Mouse (Mus musculus) mouse trophoblast stem cell (cell line): ENCODE results near the gene Zfp954.

ENCODE experiments used
- in situ Hi-C, 2 experiments: fragments of 300-500 bp; cut with MseI, MboI; formaldehyde crosslinking; loops; 2 replicates in 1 of 2; 3 replicates in 1 of 2; pipeline ENCODE4 v1.15.1; 2025

The Zfp954 gene

DNA sequence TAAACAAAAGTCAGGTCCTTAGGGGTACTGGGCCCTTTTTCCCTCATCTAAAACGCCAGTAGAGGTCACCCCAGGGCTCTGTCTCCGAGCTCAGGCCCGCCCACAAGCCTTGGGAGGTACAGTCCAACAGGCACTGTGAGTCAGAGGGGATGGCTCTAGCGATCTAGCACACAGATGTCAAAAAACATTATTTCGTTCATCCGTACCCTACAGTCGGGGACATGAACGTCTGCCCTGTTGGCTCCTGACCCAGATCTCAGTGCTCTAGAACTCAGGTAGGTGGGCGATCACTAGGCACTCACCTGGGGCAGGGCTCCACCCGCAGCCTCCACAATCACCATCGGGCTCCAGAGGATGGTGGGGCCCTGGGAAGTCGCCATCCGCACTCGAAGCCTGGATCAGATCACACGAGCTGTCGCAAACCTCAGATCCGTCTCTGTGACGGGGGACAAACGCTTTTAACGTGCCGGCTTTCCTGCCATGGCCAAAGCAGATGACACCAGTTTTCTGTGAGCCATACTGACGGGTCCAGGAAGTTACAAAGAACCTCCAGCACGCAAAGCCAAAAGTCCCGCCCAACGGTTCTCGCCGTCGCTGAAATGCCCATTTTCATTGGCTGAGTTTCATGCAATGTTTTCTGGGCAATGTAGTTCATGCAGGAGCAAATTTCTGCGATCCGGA lies at the start of gene Zfp954:
TSS of gene Zfp954 (minus strand) at position 568 of the 681 bp plus-strand sequence.
- in situ Hi-C loops = loop anchor here in 1 of 2 experiments (10.0 kb wide), 1 partner anchor 54 kb away; the partner anchor contains the start of gene Zfp418

DNA sequence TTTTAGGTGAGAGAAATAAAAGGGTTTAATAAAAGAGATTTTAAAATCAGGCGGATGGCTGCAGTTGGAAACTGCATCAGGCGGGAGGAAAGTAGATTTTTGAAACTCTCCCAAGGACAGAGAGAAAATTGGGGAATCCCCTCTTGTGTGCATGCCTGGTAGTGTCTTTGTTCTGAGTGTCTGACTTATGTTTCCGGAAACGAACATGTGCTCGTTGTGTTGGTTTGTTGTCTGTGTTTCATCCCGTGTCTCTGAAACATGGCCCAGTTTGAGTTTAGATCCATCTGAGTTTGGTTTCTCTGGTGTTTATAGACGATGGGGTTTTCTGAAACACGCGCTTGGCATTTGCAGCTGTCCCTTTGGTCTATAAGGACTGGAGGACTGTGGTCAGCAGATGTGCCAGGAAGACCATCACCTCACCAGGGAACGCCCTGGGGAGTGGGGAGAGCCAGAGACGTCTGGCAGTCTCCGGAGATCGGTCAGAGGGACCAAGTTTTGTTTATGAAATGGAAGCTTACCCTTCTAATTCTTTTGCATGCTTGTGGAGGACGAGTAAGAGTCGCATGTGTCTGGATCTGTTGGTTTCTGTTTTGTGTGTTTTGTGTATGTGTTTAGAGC lies 24.8 kb upstream of the Zfp954 start:
- in situ Hi-C loops = no loop called here

DNA sequence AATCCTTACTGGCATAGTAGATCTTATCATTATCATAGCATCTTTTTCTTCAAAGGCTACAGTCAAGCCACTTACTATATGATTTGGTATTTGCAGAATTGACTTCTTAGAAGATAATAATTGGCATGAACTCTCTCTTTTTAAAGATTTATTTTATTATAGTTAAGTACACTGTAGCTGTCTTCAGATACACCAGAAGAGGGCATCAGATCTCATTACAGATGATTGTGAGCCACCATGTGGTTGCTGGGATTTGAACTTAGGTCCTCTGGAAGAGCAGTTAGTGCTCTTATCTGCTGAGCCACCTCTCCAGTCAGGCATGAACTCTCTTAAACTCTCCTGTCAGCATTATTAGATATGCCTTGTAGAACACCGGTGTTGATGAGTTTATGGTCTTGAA lies 22.9 kb upstream of the Zfp954 start:
- in situ Hi-C loops = no loop called here

DNA sequence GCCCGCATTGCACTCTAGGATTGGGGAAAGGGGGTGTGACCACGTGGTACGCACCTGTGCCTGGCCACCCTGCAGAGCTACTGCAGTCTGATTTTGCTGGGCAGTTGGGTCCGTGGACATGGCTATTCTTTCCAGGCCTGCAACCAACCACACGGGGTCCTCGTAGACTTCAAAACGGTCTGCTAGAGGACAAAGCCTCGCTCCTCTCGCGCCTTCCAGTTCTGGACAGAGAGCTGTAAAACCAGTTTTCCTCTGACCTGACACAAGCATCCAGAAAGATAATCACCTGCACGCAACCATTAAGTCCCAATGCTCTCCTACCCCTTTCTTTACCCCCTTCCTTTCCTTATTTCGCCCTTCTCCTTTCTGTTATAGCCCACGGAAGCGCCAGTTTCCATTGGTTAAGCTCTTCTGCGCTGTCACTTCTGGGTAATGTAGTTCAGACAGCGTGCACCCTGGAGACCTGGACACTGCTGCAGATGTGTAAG lies 15.1 kb upstream of the Zfp954 start, which contains the start of gene Zfp773:
TSS of gene Zfp773 (minus strand) at position 377 of the 488 bp plus-strand sequence.
- in situ Hi-C loops = loop anchor here in 1 of 2 experiments (5.0 to 10.0 kb wide), 2 partner anchors 51 to 148 kb away; no protein-coding TSS in a partner anchor

DNA sequence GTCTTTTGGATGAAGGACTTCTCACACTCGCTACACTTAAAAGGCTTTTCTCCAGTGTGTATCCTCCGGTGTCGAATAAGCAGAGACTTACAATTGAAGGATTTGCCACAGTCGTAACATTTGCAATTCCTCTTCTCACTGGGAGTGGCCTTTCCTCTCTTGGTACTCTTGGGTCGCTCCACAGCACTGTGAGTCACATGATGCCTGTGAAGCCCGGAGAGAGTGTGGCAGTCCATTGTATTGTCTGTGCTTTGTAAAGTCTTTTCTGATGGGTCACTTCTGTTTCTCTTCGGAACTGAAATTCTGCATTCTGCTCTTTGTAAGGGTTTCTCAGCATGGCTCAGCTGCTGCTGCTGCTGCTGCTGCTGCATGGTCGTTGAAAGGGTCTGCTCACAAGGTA lies 11.5 kb upstream of the Zfp954 start:
- in situ Hi-C loops = loop anchor here (5.0 to 10.0 kb wide), 2 partner anchors 152 to 160 kb away; no protein-coding TSS in a partner anchor

DNA sequence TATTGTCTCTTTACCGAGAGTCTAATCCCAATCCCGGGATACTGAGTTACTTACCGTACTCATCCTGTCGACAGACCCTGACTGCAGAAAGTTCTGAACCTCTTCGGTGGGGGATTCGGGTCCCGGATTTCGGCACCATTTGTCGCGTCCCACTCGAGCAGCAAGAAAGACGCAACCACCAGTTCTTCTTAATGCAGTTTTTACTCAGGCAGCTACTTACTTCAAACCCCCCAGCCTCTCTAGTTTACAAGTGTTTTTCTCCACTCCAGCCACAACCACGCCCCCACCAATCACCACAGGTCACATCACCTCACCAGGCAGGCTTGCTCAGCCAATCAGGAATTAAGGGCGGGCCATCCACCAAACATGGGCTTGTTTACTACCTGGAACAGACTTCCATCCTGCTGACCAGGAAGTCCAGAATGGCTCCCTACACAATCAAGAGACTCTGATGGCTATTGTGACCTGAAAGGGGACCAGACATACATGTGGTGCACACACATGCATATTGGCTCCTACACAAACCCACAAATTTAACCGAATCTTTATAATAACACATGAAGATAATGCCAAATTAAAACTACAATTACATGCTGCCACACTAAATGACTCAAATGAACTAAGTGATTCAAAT lies 9.3 kb upstream of the Zfp954 start:
- in situ Hi-C loops = loop anchor here (5.0 to 10.0 kb wide), 2 partner anchors 154 to 162 kb away; no protein-coding TSS in a partner anchor

DNA sequence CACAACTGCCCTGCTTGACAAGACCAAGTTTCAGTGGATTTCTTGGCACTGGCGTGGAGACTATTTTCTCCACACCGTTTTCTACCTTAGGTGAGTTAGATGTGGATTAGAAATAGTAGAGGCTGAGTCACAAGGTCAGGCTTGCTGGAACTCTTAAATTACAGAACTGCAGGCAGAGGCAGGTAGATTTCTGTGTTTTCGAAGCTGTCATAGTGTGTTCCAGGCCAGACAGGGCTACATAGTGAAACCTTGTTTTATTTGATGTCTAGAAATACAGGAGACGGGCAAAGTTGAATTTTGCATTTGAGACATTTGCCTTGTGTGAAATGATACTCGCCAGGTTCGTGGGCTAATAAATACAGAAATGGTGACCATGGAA lies 303 bp upstream of the Zfp954 start:
- in situ Hi-C loops = loop anchor here in 1 of 2 experiments (10.0 kb wide), 1 partner anchor 53 kb away; the partner anchor contains the start of gene Zfp418

DNA sequence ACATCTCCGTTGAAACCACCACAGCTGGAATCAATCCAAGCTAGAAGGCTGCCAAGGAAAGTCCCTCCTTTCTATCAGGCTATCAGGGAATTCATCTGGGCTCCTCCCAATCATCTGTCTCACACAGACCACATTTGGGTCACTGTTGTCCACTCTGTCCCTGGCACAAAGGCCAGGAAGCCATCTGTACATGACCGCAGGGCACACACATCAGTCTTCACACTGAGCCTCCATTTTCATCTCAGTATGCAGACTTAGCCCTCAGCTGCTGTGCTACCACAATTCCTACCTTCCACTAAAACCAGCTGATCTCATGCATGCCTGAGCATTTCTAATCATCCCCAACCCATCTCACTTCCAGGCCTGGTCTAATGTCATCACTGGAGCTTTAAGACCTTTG lies 2.8 kb downstream of the Zfp954 start:
- in situ Hi-C loops = loop anchor here in 1 of 2 experiments (10.0 kb wide), 1 partner anchor 164 kb away; no protein-coding TSS in a partner anchor

DNA sequence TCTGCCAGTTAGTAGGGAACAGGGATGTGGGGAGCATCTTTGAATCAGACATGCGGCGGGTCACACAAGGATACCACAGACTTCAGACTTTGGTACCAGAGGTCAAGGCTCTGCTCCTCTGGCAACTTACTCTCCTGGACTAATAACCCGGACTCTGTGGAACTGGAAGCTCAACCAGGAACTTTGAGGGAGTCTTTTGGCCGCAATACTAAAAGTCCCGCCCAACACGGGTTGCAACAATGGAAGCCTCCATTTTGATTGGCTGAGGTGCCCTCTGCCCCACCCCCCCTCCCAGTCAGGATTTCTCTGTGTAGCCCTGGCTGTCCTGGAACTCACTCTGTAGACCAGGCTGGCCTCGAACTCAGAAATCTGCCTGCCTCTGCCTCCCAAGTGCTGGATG lies 12.8 kb downstream of the Zfp954 start:
- in situ Hi-C loops = no loop called here
